Mouse (Mus musculus) C2C12 (cell line): Measurements from ENCODE around the gene Tesc. TPM values are rescaled to one million over a fixed set of nuclear protein-coding genes. Genes with fewer than 3 reads are reported as not detected.

Source experiments
- H3K27me3 ChIP-seq: one replicate; pipeline ENCODE4 v1.6.1; 2011; ENCODE audit not compliant: control insufficient read depth, insufficient read depth, insufficient read length
- H3K36me3 ChIP-seq: one replicate; pipeline ENCODE4 v1.6.1; 2011; ENCODE audit not compliant: control insufficient read depth, insufficient read depth
- H3K4me3 ChIP-seq: one replicate; pipeline ENCODE4 v1.5.1; 2011; ENCODE audit warnings: mild to moderate bottlenecking, control low read depth; ENCODE audit not compliant: poor library complexity, insufficient read depth, severe bottlenecking
- H3K79me2 ChIP-seq: one replicate; pipeline ENCODE4 v1.6.1; 2011; ENCODE audit not compliant: control insufficient read depth, insufficient read depth
- H3K79me3 ChIP-seq: one replicate; pipeline ENCODE4 v1.6.1; 2011; ENCODE audit warnings: low read depth, control low read depth
- H3ac ChIP-seq: one replicate; pipeline ENCODE3; 2011; ENCODE audit warnings: low read depth; ENCODE audit not compliant: control insufficient read depth, insufficient read length
- CEBPB ChIP-seq: IDR thresholded peaks from one replicate; pipeline ENCODE4 v1.6.1; 2011; ENCODE audit warnings: low read depth, mild to moderate bottlenecking, control low read depth, moderate library complexity
- CTCF ChIP-seq: IDR thresholded peaks from one replicate; pipeline ENCODE4 v1.5.1; 2011; ENCODE audit not compliant: control insufficient read depth, insufficient read depth, insufficient read length
- FOSL1 ChIP-seq: IDR thresholded peaks from one replicate; pipeline ENCODE4 v1.8.0; 2011; ENCODE audit warnings: mild to moderate bottlenecking, low read length; ENCODE audit not compliant: poor library complexity, insufficient read depth, severe bottlenecking
- MAX ChIP-seq: IDR thresholded peaks from one replicate; pipeline ENCODE4 v1.6.1; 2011; ENCODE audit warnings: mild to moderate bottlenecking, control low read depth
- MYOD1 ChIP-seq: IDR thresholded peaks from one replicate; pipeline ENCODE4 v1.6.1; 2011; ENCODE audit warnings: low read depth; ENCODE audit not compliant: control insufficient read depth, insufficient read length
- MYOG ChIP-seq: IDR thresholded peaks from one replicate; pipeline ENCODE4 v1.6.1; 2011; ENCODE audit not compliant: control insufficient read depth, insufficient read length; ENCODE audit errors: extremely low read depth
- USF1 ChIP-seq: IDR thresholded peaks from one replicate; pipeline ENCODE4 v1.6.1; 2011; ENCODE audit warnings: low read depth, mild to moderate bottlenecking, control low read depth, moderate library complexity
- polyA plus RNA-seq: library from polyadenylated mRNA; unstranded; fragments of >200 nt; fragmentation: generic; extraction: Trizol; gene quantifications from one replicate; pipeline ENCODE4 v1.2.1, GENCODE M21; 2012; ENCODE audit warnings: missing spikeins

Tesc gene
- polyA plus RNA-seq, 1 experiment: 0.06 TPM

DNA sequence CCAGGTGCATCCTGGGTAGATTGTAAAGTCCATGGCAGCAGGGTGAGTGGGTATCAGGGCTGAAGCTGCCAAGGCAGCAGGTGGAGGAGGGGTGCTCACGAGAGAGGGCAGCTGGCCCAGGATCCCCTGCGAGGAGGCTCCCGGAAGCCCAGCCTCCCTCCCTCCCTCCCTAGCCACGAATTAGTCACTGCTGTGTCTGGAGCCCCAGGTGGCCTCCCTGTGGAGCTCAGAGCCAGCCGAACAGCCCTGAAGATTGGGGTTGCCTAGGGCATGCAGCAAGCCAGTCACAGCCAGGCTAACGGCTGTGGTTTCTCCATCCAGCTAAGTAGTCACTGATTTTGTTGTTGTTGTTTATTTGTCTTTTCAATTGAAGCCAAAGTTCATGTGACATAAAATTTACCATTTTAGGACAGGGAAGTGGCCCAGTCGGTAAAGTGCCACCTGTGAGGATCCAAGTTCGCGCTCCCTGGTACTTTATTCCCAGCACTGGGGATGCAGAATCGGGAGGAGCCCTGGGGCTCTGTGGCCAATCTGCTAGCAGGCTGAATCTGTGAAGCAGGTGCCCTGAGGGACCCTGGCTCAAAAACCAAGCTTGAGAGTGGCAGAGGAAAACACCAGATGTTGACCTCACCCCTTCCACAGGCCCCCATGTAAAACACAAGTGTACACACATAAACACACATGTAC is 10.4 kb downstream of the Tesc start:
- no peak overlapping the region for H3K4me3 ChIP-seq

DNA sequence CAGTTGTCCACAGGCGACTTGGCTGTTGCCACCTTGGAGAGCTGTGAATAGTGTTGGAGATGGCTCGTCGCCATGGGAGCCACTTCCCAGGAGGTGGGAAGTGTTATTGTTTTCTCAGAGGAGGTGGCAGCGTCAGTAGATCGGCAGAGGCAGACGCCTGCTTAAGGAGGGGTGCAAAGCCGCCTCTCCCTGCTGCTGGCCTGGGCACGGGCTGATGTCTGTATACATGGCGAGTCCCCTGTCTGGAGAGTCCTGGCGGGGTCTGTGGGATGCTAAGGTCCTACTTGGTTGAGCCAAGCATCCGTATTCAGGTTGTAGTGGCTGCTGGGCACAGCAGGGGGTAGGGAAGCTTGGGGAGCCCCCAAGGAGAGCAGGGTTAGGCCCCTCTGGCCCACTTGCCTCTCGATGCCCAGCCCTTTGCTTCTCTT is 11.7 kb downstream of the Tesc start:
- TF ChIP-seq USF1: no peak
- Histone ChIP-seq H3K27me3 (no peaks in the 10 kb centered on the region), H3K4me3 (no peak overlapping the region), H3K79me2 (no peaks in the 10 kb centered on the region), H3ac (no peak overlapping the region), H3K36me3 (no peaks in the 10 kb centered on the region), H3K79me3 (no peaks in the 10 kb centered on the region)

More for the DNA sequence above, 10.4 kb downstream of the Tesc start:
- TF ChIP-seq MYOG: no peak
- no peak for TF ChIP-seq USF1
- TF ChIP-seq FOSL1: no peak
- no peak for TF ChIP-seq MAX
- no peak for TF ChIP-seq CEBPB
- TF ChIP-seq CTCF: no peak
- no peak for TF ChIP-seq MYOD1
- Histone ChIP-seq H3K27me3 (no peaks in the 10 kb centered on the region), H3K79me2 (no peaks in the 10 kb centered on the region), H3K36me3 (no peaks in the 10 kb centered on the region), H3ac (no peak overlapping the region), H3K79me3 (no peaks in the 10 kb centered on the region)

DNA sequence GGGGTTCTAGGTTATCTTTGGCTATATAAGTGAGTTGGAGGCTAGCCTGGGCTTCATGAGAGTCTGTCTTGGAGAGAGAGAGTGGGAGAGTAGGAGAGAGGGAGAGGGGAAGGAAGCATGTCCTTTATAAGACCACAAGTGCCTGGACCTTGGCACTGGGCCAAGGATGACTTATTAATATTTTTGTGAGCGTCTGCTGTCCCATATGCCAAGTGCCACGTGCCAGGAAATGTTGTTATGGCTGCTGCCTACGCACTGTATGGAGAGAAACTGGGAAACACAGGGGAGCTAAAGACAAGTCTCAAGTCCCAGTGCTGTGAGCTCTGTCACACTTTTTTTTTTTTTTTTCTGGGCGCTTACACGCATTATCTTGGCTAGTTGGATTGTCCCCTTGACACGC is 15.1 kb downstream of the Tesc start:
- no peak overlapping the region for H3ac ChIP-seq
- no peaks in the 10 kb centered on the region for H3K79me2 ChIP-seq
- TF ChIP-seq MAX: no peak
- TF ChIP-seq USF1: no peak
- TF ChIP-seq MYOD1: no peak
- H3K79me3 ChIP-seq: no peaks in the 10 kb centered on the region
- no peaks in the 10 kb centered on the region for H3K36me3 ChIP-seq
- no peak overlapping the region for H3K4me3 ChIP-seq
- no peaks in the 10 kb centered on the region for H3K27me3 ChIP-seq

DNA sequence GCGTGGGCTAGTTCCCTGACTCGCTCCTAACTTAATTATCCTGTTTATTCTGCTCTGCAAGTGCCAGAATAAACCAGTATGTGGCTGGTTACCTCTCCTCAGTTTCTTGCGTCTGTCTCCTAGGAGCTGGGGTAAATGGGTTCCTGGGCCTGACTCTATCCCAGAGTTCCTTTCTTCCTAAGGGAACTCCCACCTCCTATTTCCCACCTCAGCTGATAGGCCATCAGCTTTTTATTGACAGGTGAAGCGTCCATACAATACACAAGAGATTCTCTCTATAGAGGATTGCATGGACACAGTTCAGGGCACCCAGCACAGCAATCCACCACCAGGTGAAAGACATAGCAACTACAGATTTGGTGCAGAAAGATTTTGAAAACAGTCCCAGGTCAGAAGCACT is 16.2 kb downstream of the Tesc start:
- Histone ChIP-seq H3ac (no peak overlapping the region), H3K36me3 (no peaks in the 10 kb centered on the region), H3K79me2 (no peaks in the 10 kb centered on the region), H3K79me3 (no peaks in the 10 kb centered on the region), H3K27me3 (no peaks in the 10 kb centered on the region), H3K4me3 (no peak overlapping the region)
- TF ChIP-seq MYOD1 (no peak), CEBPB (no peak), USF1 (no peak), FOSL1 (no peak), MYOG (no peak)

DNA sequence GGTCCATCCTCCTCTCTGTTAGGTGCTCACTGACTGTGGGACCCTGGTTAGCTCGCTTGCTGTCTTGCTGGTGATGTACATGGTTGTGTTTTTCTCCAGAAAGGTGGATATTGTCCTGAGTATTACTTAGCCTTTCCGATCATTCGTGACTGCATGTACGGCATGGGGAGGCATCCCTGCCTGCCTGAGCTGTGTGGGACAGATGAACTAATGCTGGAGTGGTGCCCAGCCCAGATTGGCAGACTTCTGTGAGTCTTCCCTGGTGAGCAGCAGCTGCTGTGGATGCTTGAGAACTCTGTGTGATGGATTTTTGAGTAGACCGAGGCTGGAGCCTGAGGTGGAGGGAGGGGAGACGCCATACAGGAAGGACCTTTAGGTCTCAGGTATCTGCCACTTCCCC is 17.4 kb downstream of the Tesc start:
- Histone ChIP-seq H3K4me3 (no peak overlapping the region), H3ac (no peak overlapping the region), H3K36me3 (no peaks in the 10 kb centered on the region), H3K79me2 (no peaks in the 10 kb centered on the region), H3K79me3 (no peaks in the 10 kb centered on the region), H3K27me3 (no peaks in the 10 kb centered on the region)
- TF ChIP-seq FOSL1 (no peak), MYOG (no peak), USF1 (no peak), MAX (no peak)

DNA sequence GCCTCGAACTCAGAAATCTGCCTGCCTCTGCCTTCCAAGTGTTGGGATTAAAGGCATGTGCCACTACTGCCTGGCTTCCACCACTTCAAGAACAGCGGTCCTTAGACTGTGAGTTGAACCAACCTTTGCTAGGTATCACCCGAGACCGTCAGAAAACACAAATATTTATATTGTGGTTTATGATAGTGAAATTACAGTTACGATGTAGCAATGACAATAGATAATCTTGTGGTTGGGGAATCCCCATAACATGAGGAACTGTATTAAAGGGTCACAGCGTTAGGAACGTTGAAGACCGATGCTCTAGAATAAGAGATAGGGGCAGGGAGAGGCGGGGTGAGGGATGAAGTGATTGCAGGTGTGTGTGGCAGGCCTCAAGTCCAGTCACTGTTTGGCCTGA is 17.8 kb downstream of the Tesc start:
- H3K36me3 ChIP-seq: no peaks in the 10 kb centered on the region
- no peak overlapping the region for H3K4me3 ChIP-seq
- H3K27me3 ChIP-seq: no peaks in the 10 kb centered on the region
- no peaks in the 10 kb centered on the region for H3K79me3 ChIP-seq
- no peaks in the 10 kb centered on the region for H3K79me2 ChIP-seq
- no peak overlapping the region for H3ac ChIP-seq
- TF ChIP-seq MAX (no peak), MYOG (no peak), CTCF (no peak), USF1 (no peak), MYOD1 (no peak), FOSL1 (no peak), CEBPB (no peak)
